Mouse (Mus musculus) stomach, postnatal 0 days (tissue): ENCODE measurements around the gene Adi1. TPM values are rescaled to one million over a fixed set of nuclear protein-coding genes. Genes with fewer than 3 reads are reported as not detected.

ENCODE experiments used
- ATAC-seq: fragments of 200-750 bp; cut with Nextera tagmentation; 2 replicates; pipeline ENCODE4 v1.8.0; 2017; ENCODE audit not compliant: low FRiP score, low TSS enrichment
- DNase-seq: peaks from one replicate; pipeline ENCODE4 v3.0.0-alpha.2; 2016; ENCODE audit warnings: low spot score
- H3K27ac ChIP-seq: fragments of 300-500 bp; sonication (generic); replicated peaks from 2 replicates; pipeline ENCODE4 v1.5.1; 2014; ENCODE audit warnings: mild to moderate bottlenecking, control low read depth
- H3K27me3 ChIP-seq: fragments of 300-500 bp; sonication (generic); 2 replicates; pipeline ENCODE4 v1.6.1; 2014; ENCODE audit warnings: low read length; ENCODE audit not compliant: control insufficient read depth, insufficient read depth
- H3K36me3 ChIP-seq: fragments of 300-500 bp; sonication (generic); 2 replicates; pipeline ENCODE4 v1.6.1; 2014; ENCODE audit warnings: low read length, mixed read lengths; ENCODE audit not compliant: control insufficient read depth, insufficient read depth
- H3K4me1 ChIP-seq: fragments of 300-500 bp; sonication (generic); replicated peaks from 2 replicates; pipeline ENCODE4 v1.6.1; 2014; ENCODE audit warnings: antibody characterized with exemption; ENCODE audit not compliant: control insufficient read depth, insufficient read depth
- H3K4me2 ChIP-seq: fragments of 300-500 bp; sonication (generic); replicated peaks from 2 replicates; pipeline ENCODE4 v1.6.1; 2014; ENCODE audit warnings: low read depth, mild to moderate bottlenecking, control low read depth, moderate library complexity
- H3K4me3 ChIP-seq: fragments of 300-500 bp; sonication (generic); 2 replicates; pipeline ENCODE4 v1.5.1; 2014; ENCODE audit warnings: low read depth, low read length, control low read depth
- H3K9ac ChIP-seq: fragments of 300-500 bp; sonication (generic); 2 replicates; pipeline ENCODE4 v1.6.1; 2014; ENCODE audit warnings: mild to moderate bottlenecking, low read length, control low read depth, mixed read lengths
- H3K9me3 ChIP-seq: fragments of 300-500 bp; sonication (generic); 2 replicates; pipeline ENCODE4 v1.6.1; 2016; ENCODE audit warnings: low read length; ENCODE audit not compliant: control insufficient read depth
- CTCF ChIP-seq: IDR thresholded peaks from 2 replicates; pipeline ENCODE4 v1.5.1; 2016; ENCODE audit warnings: antibody characterized with exemption, low read depth, mild to moderate bottlenecking, moderate library complexity
- EP300 ChIP-seq: optimal IDR thresholded peaks from 2 replicates; pipeline ENCODE3; 2016; ENCODE audit warnings: antibody characterized with exemption
- WGBS: fragments of 180-500 bp; shearing (Covaris S2); extraction: QIAGEN DNeasy Blood & Tissue Kit; methylation state at CpG from one replicate; pipeline ENCODE4 v1.1.7; 2014; 5-methylcytosine and 5-hydroxymethylcytosine counted together
- polyA plus RNA-seq: library from polyadenylated mRNA; unstranded; fragments of >200 nt; fragmentation: Nextera tagmentation; extraction: Ambion mirVana; gene quantifications from 2 replicates; pipeline ENCODE4 v1.2.1, GENCODE M21; 2015

The Adi1 gene
- polyA plus RNA-seq, 1 experiment from 2014 or later, result 50.9 TPM

DNA sequence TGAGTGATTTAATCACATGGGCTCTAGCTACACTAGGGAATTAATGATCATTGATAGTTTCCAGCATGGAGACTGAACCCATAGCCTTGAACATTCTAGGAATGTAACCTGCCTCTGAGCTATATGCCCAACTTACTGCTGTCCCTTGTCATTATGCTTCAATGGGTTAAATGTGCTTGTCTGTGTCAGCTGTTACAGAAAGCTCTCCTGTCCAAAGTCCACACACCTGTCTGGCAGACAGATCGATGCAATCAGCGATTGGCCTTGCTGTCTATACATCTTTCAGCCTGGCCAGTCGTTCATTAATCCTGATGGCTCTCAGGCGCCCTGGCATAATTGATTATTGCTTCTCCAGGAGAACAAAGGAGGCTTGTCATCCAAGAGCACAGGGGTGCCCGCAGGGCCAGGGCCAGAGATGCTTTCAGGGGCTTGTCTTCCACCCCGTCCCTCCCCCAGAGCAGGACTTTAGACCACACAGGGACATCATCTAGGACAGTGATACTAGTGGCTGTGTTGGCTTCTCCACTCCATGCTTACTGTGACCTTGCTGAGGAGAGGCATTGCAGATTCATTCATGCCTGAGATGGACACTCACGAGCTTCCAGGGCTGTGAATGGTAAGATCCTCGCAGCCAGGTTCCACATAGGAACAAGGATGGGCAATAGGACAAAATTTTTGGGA, 11.3 kb downstream of the Adi1 start:
- no peak for DNase-seq
- H3K27me3 ChIP-seq, result no peaks in the 10 kb centered on the region
- no peaks in the 10 kb centered on the region for H3K4me1 ChIP-seq
- H3K4me2 ChIP-seq, result no peak overlapping the region
- H3K27ac ChIP-seq, result no peak overlapping the region
- 49% methylated on average over 8 of the region's 8 CpGs for WGBS
- no peaks in the 10 kb centered on the region for H3K9me3 ChIP-seq
- no peak overlapping the region for H3K4me3 ChIP-seq
- ATAC-seq, result no peak
- no peak overlapping the region for H3K9ac ChIP-seq
- TF ChIP-seq CTCF (no peak), EP300 (no peak)
- H3K36me3 ChIP-seq, result peaks cover 6% of the 10 kb centered on the region

DNA sequence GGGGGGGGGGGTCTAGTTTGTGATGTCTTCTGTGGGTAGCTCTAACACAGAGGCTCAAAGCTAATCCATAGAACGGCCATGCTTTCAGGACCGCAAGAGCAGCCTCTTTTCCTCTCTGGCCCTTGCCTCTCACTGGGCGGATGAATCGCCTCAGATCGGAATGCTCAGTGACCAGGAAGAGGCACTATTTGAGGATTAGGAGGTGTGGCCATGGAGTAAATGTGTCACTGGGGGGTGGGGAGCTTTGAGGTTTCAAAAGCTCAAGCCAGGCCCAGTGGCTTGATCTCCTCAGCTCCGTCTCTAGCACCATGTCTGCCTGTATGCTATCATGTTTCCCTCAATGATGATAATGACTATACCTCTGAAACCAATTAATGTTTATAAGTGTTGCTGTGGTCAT, 14.0 kb downstream of the Adi1 start:
- ATAC-seq, result no peak
- H3K36me3 ChIP-seq, result peaks cover 9% of the 10 kb centered on the region
- no peak overlapping the region for H3K4me3 ChIP-seq
- H3K4me1 ChIP-seq, result no peaks in the 10 kb centered on the region
- H3K9me3 ChIP-seq, result no peaks in the 10 kb centered on the region
- DNase-seq, result no peak
- no peak overlapping the region for H3K27ac ChIP-seq
- TF ChIP-seq CTCF (no peak), EP300 (no peak)
- H3K4me2 ChIP-seq, result no peak overlapping the region
- no peaks in the 10 kb centered on the region for H3K27me3 ChIP-seq
- H3K9ac ChIP-seq, result no peak overlapping the region
- 91% methylated on average over 6 of the region's 6 CpGs for WGBS

DNA sequence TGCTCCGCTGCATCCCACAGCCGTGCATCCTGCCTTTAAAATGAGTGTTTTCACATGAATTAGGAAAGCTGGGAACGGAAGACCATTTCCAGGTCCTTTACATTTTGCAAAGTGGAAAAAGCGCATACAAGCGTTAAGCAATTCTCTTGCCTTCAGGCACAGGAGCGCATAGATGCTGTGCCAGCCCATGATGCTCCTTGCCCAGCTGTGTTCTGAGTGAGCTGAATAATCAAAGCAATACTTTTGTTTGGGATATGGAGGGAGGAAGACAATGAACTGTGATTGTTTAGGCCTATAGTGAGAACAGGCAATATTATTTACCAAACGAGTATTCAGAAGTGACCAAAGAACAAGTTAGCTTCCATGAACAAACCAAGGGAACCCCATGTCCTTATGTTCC, 15.7 kb downstream of the Adi1 start:
- H3K36me3 ChIP-seq, result peaks cover 9% of the 10 kb centered on the region

DNA sequence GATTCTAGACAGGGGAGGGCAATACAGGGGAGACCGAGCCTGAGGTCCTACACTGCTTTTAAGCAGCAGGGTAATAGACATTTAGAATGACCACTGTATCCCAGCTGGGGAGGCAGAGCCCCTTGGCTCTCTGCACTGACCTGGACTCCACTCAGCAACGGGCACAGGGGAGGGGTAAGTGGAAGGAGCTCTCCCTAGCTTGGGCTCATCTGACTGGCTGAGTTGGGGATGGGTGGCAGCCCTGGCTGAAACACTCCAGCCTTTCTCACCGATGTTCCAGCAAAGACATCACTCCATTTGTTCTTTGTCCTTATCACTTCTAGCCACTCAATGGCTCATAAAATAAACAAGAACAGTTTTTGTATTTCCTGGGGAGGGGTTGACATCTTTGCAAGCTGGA, 18.7 kb downstream of the Adi1 start:
- Histone ChIP-seq H3K9me3 (no peaks in the 10 kb centered on the region), H3K4me1 (no peaks in the 10 kb centered on the region), H3K4me2 (no peak overlapping the region), H3K9ac (no peak overlapping the region), H3K27me3 (no peaks in the 10 kb centered on the region), H3K36me3 (peaks cover 9% of the 10 kb centered on the region), H3K4me3 (no peak overlapping the region), H3K27ac (no peak overlapping the region)
- DNase-seq (no peak), ATAC-seq (no peak)
- WGBS, result 55% methylated on average over 3 of the region's 3 CpGs
- TF ChIP-seq CTCF (no peak), EP300 (no peak)

More for the DNA sequence above, 15.7 kb downstream of the Adi1 start:
- ATAC-seq (no peak), DNase-seq (no peak)
- Histone ChIP-seq H3K27me3 (no peaks in the 10 kb centered on the region), H3K4me3 (no peak overlapping the region), H3K27ac (no peak overlapping the region), H3K4me1 (no peaks in the 10 kb centered on the region), H3K9ac (no peak overlapping the region), H3K9me3 (no peaks in the 10 kb centered on the region), H3K4me2 (no peak overlapping the region)
- WGBS, result 93% methylated on average over 7 of the region's 7 CpGs
- no peak for TF ChIP-seq EP300

DNA sequence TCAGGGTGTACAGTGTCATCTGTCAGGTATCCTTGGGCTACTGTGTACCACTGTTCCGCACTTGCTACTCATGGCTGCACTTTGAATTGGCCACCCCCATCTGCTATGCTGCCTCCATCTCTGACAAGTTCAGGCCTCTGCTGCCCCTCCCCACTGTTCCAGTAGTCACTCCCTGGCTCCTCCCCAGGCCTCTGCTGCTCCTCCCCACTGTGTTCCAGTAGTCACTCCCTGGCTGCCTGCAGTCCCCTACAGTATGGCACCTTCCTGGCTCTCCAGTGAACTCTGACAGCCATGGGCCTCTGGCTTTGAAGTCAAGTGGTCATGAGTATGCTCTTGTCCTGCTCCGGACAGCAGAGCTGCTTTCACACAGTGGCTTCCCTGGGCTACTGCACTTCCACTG, 19.2 kb downstream of the Adi1 start:
- Histone ChIP-seq H3K4me1 (no peaks in the 10 kb centered on the region), H3K36me3 (peaks cover 9% of the 10 kb centered on the region), H3K9me3 (no peaks in the 10 kb centered on the region), H3K4me3 (no peak overlapping the region), H3K4me2 (no peak overlapping the region), H3K9ac (no peak overlapping the region), H3K27me3 (no peaks in the 10 kb centered on the region), H3K27ac (no peak overlapping the region)
- TF ChIP-seq EP300, result no peak
- no peak for TF ChIP-seq CTCF
- DNase-seq, result no peak
- ATAC-seq, result no peak
- 71% methylated on average over 2 of the region's 2 CpGs for WGBS

DNA sequence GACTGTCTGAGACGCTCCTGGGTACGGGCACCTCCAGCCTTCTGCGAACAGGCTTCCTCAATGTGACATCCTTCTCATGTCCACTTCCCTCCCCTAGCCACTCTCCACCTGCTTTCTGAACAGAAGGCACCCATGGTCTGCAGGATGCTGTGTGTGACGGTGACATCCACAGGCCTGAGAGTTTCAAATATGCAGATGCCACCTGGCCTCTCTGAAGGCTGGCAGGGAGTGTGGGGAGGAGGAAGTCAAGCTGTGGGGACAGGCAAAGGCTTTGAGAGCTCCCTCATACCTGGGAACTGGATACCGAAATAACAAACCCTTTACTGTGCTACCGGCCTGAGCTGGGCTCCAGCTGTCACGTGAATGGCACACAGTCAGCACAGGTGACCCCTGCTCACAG, 19.7 kb downstream of the Adi1 start:
- WGBS, result 90% methylated on average over 7 of the region's 7 CpGs
- no peaks in the 10 kb centered on the region for H3K9me3 ChIP-seq
- H3K9ac ChIP-seq, result no peak overlapping the region
- H3K27ac ChIP-seq, result no peak overlapping the region
- H3K4me2 ChIP-seq, result no peak overlapping the region
- no peak overlapping the region for H3K4me3 ChIP-seq
- H3K36me3 ChIP-seq, result peaks cover 9% of the 10 kb centered on the region
- H3K4me1 ChIP-seq, result no peaks in the 10 kb centered on the region
- H3K27me3 ChIP-seq, result no peaks in the 10 kb centered on the region
- ATAC-seq (no peak), DNase-seq (no peak)
- TF ChIP-seq EP300 (no peak), CTCF (no peak)
